Mouse (Mus musculus) lung, adult 10 weeks (tissue): ENCODE measurements around the gene Olfr1424. TPM values are rescaled to one million over a fixed set of nuclear protein-coding genes. Genes with fewer than 3 reads are reported as not detected.

Experiments
- polyA plus RNA-seq: library from polyadenylated mRNA; stranded (reverse); fragments of 350-450 nt; fragmentation: Illumina TruSeq; extraction: RNeasy Lipid Tissue Mini Kit (QIAGEN cat#74804); gene quantifications from one replicate; pipeline ENCODE4 v1.2.3, GENCODE M21; 2014; ENCODE audit warnings: low read depth, low replicate concordance; ENCODE audit not compliant: insufficient read depth

Olfr1424 gene
- not detected for polyA plus RNA-seq

GRCm38 (mm10) chr19:12062582-12062981 is at the start of gene Olfr1424:
Gene Olfr1424, minus strand, starts transcription at chr19:12062682.

GRCm38 (mm10) chr19:12103234-12103633 is 40.8 kb upstream of the Olfr1424 start, which contains the start of gene Olfr1427:
Gene Olfr1427, minus strand, starts transcription at chr19:12103334.

DNA sequence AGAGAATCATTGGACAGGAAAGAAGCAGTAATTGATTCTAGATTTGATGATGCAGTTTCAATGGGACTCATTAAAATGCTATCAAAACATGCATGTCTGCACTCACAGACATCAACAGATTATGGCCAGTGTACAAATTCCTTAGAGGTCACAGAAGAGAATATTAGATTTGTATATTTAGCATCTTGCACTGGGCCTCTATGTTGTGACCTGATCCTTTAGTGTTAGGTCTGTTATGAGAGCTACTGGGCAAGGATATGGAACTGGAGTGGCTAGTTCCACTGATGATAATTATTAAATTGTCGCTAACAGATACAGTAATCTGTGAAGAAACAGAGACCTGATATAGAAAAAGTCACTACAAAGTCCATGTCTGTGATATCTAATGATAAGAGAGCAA is 29.4 kb upstream of the Olfr1424 start, which contains the start of gene Olfr1426:
Gene Olfr1426 (minus strand): TSS at position 101 of the 400 bp plus-strand sequence.

GRCm38 (mm10) chr19:12077631-12078030 is 15.1 kb upstream of the Olfr1424 start, which contains the start of gene Olfr1425:
Gene Olfr1425, minus strand, starts transcription at chr19:12077731.

DNA sequence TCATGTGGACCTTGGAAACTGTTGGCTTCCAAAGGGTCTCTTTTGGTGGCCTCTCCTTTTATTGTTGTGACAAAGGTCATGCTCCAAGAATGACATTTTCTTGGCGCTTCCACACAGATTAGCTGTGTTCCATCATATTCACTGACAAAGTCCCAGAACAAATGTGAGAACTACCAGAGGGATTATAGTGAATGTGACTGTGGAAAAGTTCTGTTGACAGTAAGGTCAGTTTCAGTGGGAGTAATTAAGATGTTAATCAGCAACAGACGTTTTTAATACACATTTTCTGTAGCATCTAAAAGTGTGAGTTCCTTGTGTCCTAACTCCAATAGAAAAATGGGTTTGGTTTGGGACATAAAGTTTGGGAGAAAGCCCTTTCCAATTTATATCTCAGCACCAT is 21.3 kb downstream of the Olfr1424 start, which contains the start of gene Olfr1423:
Gene Olfr1423 (minus strand): TSS at position 101 of the 400 bp plus-strand sequence.

Other genes with a start within 250 kb of the Olfr1424 start
- 20.1 TPM for gene Stx3, start 243.3 kb downstream of the Olfr1424 start, polyA plus RNA-seq
- not detected for gene Olfr1417, start 223.5 kb downstream of the Olfr1424 start, polyA plus RNA-seq
- gene Olfr1418, start 201.6 kb downstream of the Olfr1424 start, polyA plus RNA-seq: not detected
- gene Olfr1419, start 187.6 kb downstream of the Olfr1424 start, polyA plus RNA-seq: not detected
- gene Olfr1420, start 176.1 kb downstream of the Olfr1424 start, polyA plus RNA-seq: not detected
- 7.1 TPM for gene Patl1, start 150.3 kb downstream of the Olfr1424 start, polyA plus RNA-seq
- gene Osbp, start 96.7 kb downstream of the Olfr1424 start, polyA plus RNA-seq: 22.1 TPM
- gene Olfr1423, start 21.4 kb downstream of the Olfr1424 start, polyA plus RNA-seq: not detected
- gene Olfr1425, start 15.0 kb upstream of the Olfr1424 start, polyA plus RNA-seq: not detected
- gene Olfr1426, start 29.3 kb upstream of the Olfr1424 start, polyA plus RNA-seq: not detected
- gene Olfr1427, start 40.7 kb upstream of the Olfr1424 start, polyA plus RNA-seq: not detected
- gene Olfr1428, start 53.2 kb upstream of the Olfr1424 start, polyA plus RNA-seq: not detected
- not detected for gene Olfr76, start 60.5 kb upstream of the Olfr1424 start, polyA plus RNA-seq
- not detected for gene Olfr1555-ps1, start 107.4 kb upstream of the Olfr1424 start, polyA plus RNA-seq
- gene Olfr1431, start 138.0 kb upstream of the Olfr1424 start, polyA plus RNA-seq: not detected
- gene Olfr1432, start 169.9 kb upstream of the Olfr1424 start, polyA plus RNA-seq: not detected
- gene Olfr262, start 179.0 kb upstream of the Olfr1424 start, polyA plus RNA-seq: not detected
- gene Olfr235, start 198.3 kb upstream of the Olfr1424 start, polyA plus RNA-seq: not detected
- not detected for gene Olfr1434, start 217.2 kb upstream of the Olfr1424 start, polyA plus RNA-seq
- gene Olfr1436, start 236.4 kb upstream of the Olfr1424 start, polyA plus RNA-seq: not detected